Mouse (Mus musculus) neural tube, embryonic 14.5 days (tissue): ENCODE data around the gene Traf7. TPM values are rescaled to one million over a fixed set of nuclear protein-coding genes. Genes with fewer than 3 reads are reported as not detected.

ENCODE experiments used
- ATAC-seq: fragments of 200-750 bp; cut with Nextera tagmentation; 2 replicates; pipeline ENCODE4 v1.8.0; 2017; ENCODE audit warnings: low read depth, mild to moderate bottlenecking, moderate TSS enrichment, moderate library complexity
- H3K27ac ChIP-seq: fragments of 300-500 bp; sonication (generic); 2 replicates; pipeline ENCODE4 v1.5.1; 2014; ENCODE audit warnings: low read depth, mild to moderate bottlenecking, control low read depth, low read length, moderate library complexity, mixed read lengths
- H3K27me3 ChIP-seq: fragments of 300-500 bp; sonication (generic); 2 replicates; pipeline ENCODE4 v1.6.1; 2014; ENCODE audit warnings: low read length; ENCODE audit not compliant: control insufficient read depth, insufficient read depth
- H3K36me3 ChIP-seq: fragments of 300-500 bp; sonication (generic); 2 replicates; pipeline ENCODE4 v1.6.1; 2014; ENCODE audit warnings: low read length, mixed read lengths; ENCODE audit not compliant: control insufficient read depth, insufficient read depth
- H3K4me1 ChIP-seq: fragments of 300-500 bp; sonication (generic); 2 replicates; pipeline ENCODE4 v1.6.1; 2014; ENCODE audit warnings: low read length; ENCODE audit not compliant: control insufficient read depth, insufficient read depth
- H3K4me2 ChIP-seq: fragments of 300-500 bp; sonication (generic); 2 replicates; pipeline ENCODE4 v1.6.1; 2014; ENCODE audit warnings: mild to moderate bottlenecking, low read depth, low read length, control low read depth
- H3K4me3 ChIP-seq: fragments of 300-500 bp; sonication (generic); 2 replicates; pipeline ENCODE4 v1.5.1; 2014; ENCODE audit warnings: low read depth, low read length, control low read depth, mixed read lengths
- H3K9ac ChIP-seq: fragments of 300-500 bp; sonication (generic); replicated peaks from 2 replicates; pipeline ENCODE4 v1.6.1; 2014; ENCODE audit warnings: low read depth, mild to moderate bottlenecking, control low read depth, low read length, mixed read lengths
- H3K9me3 ChIP-seq: fragments of 300-500 bp; sonication (generic); 2 replicates; pipeline ENCODE4 v1.6.1; 2016; ENCODE audit warnings: low read length; ENCODE audit not compliant: control insufficient read depth
- WGBS: fragments of 180-500 bp; shearing (Covaris S2); extraction: QIAGEN DNeasy Blood & Tissue Kit; methylation state at CpG from one replicate; pipeline ENCODE4 v1.1.7; 2014; 5-methylcytosine and 5-hydroxymethylcytosine counted together
- polyA plus RNA-seq: library from polyadenylated mRNA; unstranded; fragments of >200 nt; fragmentation: Nextera tagmentation; extraction: Ambion mirVana; gene quantifications from 2 replicates; pipeline ENCODE4 v1.2.1, GENCODE M21; 2014

Traf7 gene
- polyA plus RNA-seq, 1 experiment from 2014 or later: 76.6 TPM

DNA sequence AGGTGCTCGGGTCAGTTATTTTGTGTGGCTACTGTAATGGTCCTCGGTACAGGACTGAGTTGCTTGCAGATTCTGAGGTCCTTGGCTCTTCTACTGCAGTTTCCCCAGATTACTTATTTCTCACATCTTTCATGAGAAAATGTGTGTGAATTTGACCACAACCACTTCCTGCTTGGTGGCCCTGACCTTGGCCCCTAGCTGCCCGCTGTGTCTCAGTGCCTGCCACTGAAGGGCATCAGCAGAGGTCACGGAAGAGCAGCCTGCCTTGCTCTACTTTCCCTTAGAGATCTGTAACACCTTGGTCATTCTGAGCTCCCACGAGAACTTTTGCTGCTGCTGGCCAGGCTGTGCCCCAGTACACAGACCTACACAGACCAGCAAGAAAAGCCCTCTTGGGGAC lies 35.9 kb upstream of the Traf7 start:
- 0 out of 2 replicates have a peak, but pooled peaks cover 5% of the 10 kb centered on the region for H3K36me3 ChIP-seq
- no peak overlapping the region for H3K4me2 ChIP-seq
- H3K9ac ChIP-seq: no peak overlapping the region
- H3K4me3 ChIP-seq: no peak overlapping the region
- ATAC-seq: no peak
- 85% methylated on average over 5 of the region's 5 CpGs for WGBS
- H3K27me3 ChIP-seq: no peaks in the 10 kb centered on the region
- no peaks in the 10 kb centered on the region for H3K9me3 ChIP-seq
- H3K4me1 ChIP-seq: peaks cover 16% of the 10 kb centered on the region; the same call in 1 of the 2 replicates
- no peak overlapping the region for H3K27ac ChIP-seq

DNA sequence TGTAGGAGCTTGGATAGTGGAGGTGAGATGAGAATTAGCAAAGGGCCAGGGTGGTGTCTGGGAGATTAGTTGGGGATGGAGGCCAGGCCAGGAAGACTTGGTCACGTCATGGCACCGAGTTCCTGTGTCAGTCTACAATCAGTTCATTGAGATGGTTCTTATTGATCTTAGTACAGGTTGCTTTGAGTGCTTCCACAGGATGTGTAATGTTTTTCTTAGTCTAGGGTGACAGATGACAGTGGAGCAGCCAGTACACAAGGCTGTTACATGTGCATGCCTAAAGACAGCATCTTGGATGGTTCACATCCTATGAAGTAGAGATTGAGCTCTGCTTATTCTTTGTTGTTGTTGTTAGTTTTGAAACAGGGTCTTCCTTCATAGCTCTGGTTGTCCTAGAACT lies 33.9 kb upstream of the Traf7 start:
- no peak for ATAC-seq
- H3K4me3 ChIP-seq: no peak overlapping the region

DNA sequence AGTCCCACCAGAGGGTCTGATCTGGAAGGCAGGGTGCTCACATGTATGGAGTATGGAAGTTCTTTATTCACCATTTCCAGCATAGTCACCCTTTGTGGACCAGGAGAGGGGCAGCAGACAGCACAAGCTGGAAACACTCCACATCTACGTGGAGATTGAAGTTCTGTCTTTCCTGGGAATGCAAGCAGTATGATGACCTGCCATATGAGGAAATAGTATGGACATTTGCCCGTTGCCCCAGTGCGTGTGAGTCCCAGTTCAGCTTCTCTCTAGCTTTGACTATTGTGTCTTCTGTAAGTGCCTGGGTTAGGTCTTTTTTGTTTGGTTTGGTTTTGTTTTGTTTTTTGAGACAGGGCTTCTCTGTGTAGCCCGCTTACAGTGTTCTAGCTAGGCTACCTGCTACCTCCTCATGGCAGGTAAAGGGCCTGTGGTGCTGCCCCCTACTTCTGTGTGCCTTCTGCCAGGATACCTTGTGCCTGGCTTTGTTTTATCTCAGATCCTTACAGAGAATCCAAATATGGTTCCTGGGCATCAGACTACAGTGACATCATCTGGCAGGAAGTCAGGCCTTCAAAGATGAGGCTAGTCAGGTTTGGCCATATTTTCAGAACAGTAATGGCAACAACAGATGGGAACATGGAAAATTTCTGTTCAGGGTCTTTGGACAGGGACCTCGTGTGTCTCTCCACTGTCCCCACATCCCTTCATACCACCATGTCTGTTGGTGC lies 32.7 kb upstream of the Traf7 start:
- 93% methylated on average over 5 of the region's 5 CpGs for WGBS
- peaks cover 5% of the 10 kb centered on the region; the same call in 1 of the 2 replicates for H3K36me3 ChIP-seq
- no peaks in the 10 kb centered on the region for H3K9me3 ChIP-seq
- H3K4me1 ChIP-seq: peaks cover 22% of the 10 kb centered on the region
- no peaks in the 10 kb centered on the region for H3K27me3 ChIP-seq
- H3K27ac ChIP-seq: no peak overlapping the region
- no peak for ATAC-seq
- H3K4me2 ChIP-seq: no peak overlapping the region
- H3K4me3 ChIP-seq: no peak overlapping the region
- no peak overlapping the region for H3K9ac ChIP-seq

More for the DNA sequence above, 33.9 kb upstream of the Traf7 start:
- H3K4me2 ChIP-seq: no peak overlapping the region
- no peaks in the 10 kb centered on the region for H3K9me3 ChIP-seq
- peaks cover 5% of the 10 kb centered on the region; the same call in 1 of the 2 replicates for H3K36me3 ChIP-seq
- peaks cover 22% of the 10 kb centered on the region for H3K4me1 ChIP-seq
- H3K27me3 ChIP-seq: no peaks in the 10 kb centered on the region
- H3K27ac ChIP-seq: no peak overlapping the region
- WGBS: 92% methylated on average over 2 of the region's 2 CpGs
- no peak overlapping the region for H3K9ac ChIP-seq

DNA sequence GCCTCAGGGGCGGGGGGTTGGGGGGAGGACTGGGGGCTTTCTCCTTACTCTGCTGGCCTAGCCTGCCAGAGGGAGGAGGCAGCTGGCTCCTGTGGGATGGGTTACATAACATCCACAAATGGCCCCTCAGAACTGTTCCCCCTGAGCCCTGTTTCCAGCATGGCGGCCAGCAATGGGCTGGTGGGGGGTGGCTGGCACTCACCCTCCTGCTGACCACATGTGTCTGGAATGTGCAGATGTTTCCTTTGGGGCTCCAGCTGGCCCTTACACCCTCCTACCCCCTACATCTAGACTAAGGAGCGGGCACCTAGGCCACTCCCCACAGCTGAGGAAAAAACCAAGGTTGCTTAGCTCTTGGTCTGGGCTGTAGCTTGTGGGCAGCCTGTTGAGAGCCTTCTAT lies 31.4 kb upstream of the Traf7 start:
- no peaks in the 10 kb centered on the region; the same call in 1 of the 2 replicates for H3K36me3 ChIP-seq
- H3K27me3 ChIP-seq: no peaks in the 10 kb centered on the region
- no peak overlapping the region for H3K9ac ChIP-seq
- no peaks in the 10 kb centered on the region for H3K9me3 ChIP-seq
- H3K27ac ChIP-seq: peak overlapping the region; percentile 86
- WGBS: 36% methylated on average over 3 of the region's 3 CpGs
- 0 out of 2 replicates have a peak overlapping the region, but pooled peaks have one; percentile 14 for H3K4me2 ChIP-seq
- ATAC-seq: peak; percentile 33; the same call in 1 of the 2 replicates
- H3K4me3 ChIP-seq: no peak overlapping the region
- peaks cover 22% of the 10 kb centered on the region for H3K4me1 ChIP-seq

DNA sequence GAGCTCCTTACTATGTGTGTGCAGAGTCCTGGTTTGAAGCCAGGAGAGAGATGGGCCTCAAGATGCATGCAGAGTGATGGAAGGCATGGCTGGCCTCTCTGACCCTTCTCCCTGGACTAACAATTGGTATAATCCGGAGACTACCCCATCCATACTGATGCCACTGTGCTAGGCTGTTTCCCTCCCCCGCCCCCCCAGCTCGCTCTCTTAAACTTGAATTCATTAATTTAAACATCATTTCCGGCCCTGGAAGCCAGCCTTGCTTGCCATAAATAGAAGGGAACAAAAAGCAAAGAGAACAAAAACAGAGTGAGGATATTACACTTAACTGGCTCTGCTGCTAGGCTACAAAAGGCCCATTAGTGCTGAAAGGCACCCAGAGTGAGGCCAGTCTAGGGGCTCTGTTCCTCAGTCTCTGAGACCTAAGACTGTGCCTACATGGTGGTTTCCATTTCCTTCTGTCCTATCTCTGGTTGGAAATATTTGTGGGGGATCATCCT lies 30.9 kb upstream of the Traf7 start:
- H3K36me3 ChIP-seq: no peaks in the 10 kb centered on the region; the same call in 1 of the 2 replicates
- peak overlapping the region; percentile 86 for H3K27ac ChIP-seq
- peak overlapping the region; percentile 14; the same call in 1 of the 2 replicates for H3K4me2 ChIP-seq
- WGBS: 6% methylated on average over 4 of the region's 4 CpGs
- no peak overlapping the region for H3K9ac ChIP-seq
- H3K4me3 ChIP-seq: no peak overlapping the region
- no peaks in the 10 kb centered on the region for H3K9me3 ChIP-seq
- H3K4me1 ChIP-seq: peaks cover 22% of the 10 kb centered on the region
- H3K27me3 ChIP-seq: no peaks in the 10 kb centered on the region
- peak; percentile 67; the same call in 1 of the 2 replicates for ATAC-seq

DNA sequence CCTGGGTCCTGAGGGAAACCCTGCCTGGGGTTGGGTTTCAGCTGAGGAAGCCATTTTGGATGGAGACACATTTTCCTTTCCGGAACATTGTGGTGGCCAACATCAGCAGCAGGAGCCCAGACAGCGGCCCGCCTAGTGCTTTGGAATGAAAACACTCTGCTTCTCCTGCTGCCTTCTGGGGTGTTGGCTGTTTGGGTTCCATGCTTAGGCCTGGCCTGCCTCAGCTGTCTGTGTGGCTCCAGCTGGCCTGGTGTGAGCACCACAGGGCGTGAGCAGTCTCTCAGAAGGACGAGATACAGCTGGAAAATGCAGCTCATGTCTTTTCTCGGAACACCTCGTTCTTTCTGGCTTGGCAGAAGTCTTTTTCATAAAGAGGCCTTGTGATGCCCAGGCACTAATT lies 29.4 kb upstream of the Traf7 start:
- Histone ChIP-seq H3K27me3 (no peaks in the 10 kb centered on the region), H3K9me3 (no peaks in the 10 kb centered on the region), H3K36me3 (no peaks in the 10 kb centered on the region; the same call in 1 of the 2 replicates), H3K4me3 (no peak overlapping the region), H3K4me2 (no peak overlapping the region), H3K27ac (no peak overlapping the region), H3K9ac (no peak overlapping the region), H3K4me1 (peaks cover 28% of the 10 kb centered on the region)
- ATAC-seq: no peak
- 92% methylated on average over 7 of the region's 7 CpGs for WGBS

DNA sequence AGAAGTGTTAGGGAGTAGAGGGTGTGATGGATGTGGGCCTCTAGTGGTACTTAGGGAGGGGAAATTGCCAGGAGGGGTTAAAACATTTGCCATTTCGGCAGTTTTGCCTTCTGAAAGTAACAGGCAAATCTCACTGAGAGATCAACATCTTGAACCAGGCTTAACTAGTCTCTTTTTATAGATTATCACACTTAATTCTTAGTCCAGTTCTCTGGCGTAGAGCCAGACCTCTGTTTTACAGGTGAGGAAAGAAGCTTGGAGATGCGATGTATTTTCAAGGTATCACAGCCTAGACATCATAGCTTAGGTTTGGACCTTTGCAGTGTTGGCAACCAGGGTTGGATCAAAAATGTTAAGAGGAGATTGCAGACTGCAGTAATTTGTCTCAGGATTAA lies 23.3 kb upstream of the Traf7 start:
- Histone ChIP-seq H3K27me3 (no peaks in the 10 kb centered on the region), H3K4me2 (peak overlapping the region; percentile 91), H3K9me3 (no peaks in the 10 kb centered on the region), H3K4me3 (peak overlapping the region; percentile 86), H3K27ac (peak overlapping the region; percentile 96), H3K4me1 (peaks cover 25% of the 10 kb centered on the region), H3K36me3 (no peaks in the 10 kb centered on the region), H3K9ac (peak overlapping the region; percentile 96)
- 47% methylated on average over 3 of the region's 3 CpGs for WGBS
- ATAC-seq: no peak

DNA sequence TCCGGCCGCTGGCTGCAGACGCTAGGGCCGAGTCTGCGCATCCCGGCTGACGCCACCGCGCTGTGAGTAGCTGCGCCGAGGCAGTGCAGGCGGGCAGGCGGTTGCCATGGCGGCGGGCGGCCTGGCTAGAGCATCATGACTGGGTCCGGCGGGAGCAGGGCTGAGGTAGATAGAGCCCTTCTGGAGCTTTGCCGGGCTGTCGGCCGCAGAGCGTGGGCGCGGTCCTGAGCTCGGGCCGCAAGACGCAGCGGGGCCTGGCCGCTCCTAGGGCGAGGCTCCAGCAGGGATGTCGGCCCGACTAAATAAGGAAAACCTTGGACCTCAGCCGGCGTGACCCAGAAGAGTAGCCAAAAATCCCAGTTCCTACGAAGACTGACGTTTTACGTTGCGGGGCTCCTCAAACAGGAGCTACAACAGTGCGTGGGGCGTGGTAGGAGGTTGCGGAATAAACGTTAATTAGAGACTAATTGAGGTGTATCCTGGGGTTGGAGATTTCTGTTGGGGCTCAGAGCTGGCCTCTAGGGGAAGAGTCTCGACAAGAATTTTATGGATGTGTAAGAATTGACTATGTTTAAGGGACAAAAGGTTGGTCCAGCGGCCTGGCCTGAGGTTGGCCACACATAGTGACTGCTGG lies 22.8 kb upstream of the Traf7 start:
- no peaks in the 10 kb centered on the region for H3K9me3 ChIP-seq

More for the DNA sequence above, 22.8 kb upstream of the Traf7 start:
- H3K4me3 ChIP-seq: peak overlapping the region; percentile 86
- no peaks in the 10 kb centered on the region for H3K36me3 ChIP-seq
- under 1% methylated on average over 44 of the region's 44 CpGs for WGBS
- peak overlapping the region; percentile 96 for H3K9ac ChIP-seq
- peaks cover 25% of the 10 kb centered on the region for H3K4me1 ChIP-seq
- H3K27ac ChIP-seq: peak overlapping the region; percentile 96
- peak overlapping the region; percentile 91 for H3K4me2 ChIP-seq
- peak; percentile 83 for ATAC-seq
- no peaks in the 10 kb centered on the region for H3K27me3 ChIP-seq
